In genomic region chr15:49501821-49502220, GRCm38 (mm10) we compare ENCODE assay signal across 16 mouse cellular contexts.
"Had no signal": no experiment of that assay in that cellular context is flagged by ENCODE, and none has a peak within 500 bp of the region (broad histone marks: within the 10 kb centered on the region; RNA-seq: fewer than 3 reads in every experiment).

No protein-coding gene starts in this region.

- H3K4me2 ChIP-seq: limb, embryonic 15.5 days; midbrain, embryonic 11.5 days; neural tube, embryonic 15.5 days had no signal

- H3K36me3 ChIP-seq: limb, embryonic 15.5 days; neural tube, embryonic 15.5 days had no signal

- H3K4me1 ChIP-seq: limb, embryonic 15.5 days; neural tube, embryonic 15.5 days had no signal

- H3K27me3 ChIP-seq: limb, embryonic 15.5 days; neural tube, embryonic 15.5 days had no signal

- H3K9me3 ChIP-seq: limb, embryonic 15.5 days; neural tube, embryonic 15.5 days had no signal

- H3K4me3 ChIP-seq: limb, embryonic 15.5 days; myocyte; neural tube, embryonic 15.5 days had no signal

- H3K27ac ChIP-seq: kidney, postnatal 0 days; limb, embryonic 15.5 days; liver, embryonic 14.5 days; neural tube, embryonic 15.5 days; stomach, postnatal 0 days had no signal

- DNase-seq: kidney, adult 9 months; kidney, postnatal 36 days; layer of hippocampus, adult 9-11 months; layer of hippocampus, postnatal 36 days; lung, adult 18-20 months; lung, postnatal 36 days; right cerebral cortex, adult 18-20 months; right cerebral cortex, postnatal 25 days had no signal

- H3K9ac ChIP-seq: limb, embryonic 15.5 days; liver, embryonic 14.5 days; neural tube, embryonic 15.5 days had no signal

- ATAC-seq: lung, postnatal 0 days had no signal
